ENCODE assay signal across 13 mouse cellular contexts in genomic region chr2:156645145-156645544, GRCm38 (mm10).
"Had no signal": no experiment of that assay in that cellular context is flagged by ENCODE, and none has a peak within 500 bp of the region (broad histone marks: within the 10 kb centered on the region; RNA-seq: fewer than 3 reads in every experiment).

No protein-coding gene starts in this region.

- H3K9ac ChIP-seq: limb, embryonic 13.5 days; liver, embryonic 14.5 days had no signal

- H3K9me3 ChIP-seq: limb, embryonic 13.5 days had no signal

- ATAC-seq: midbrain, embryonic 16.5 days had no signal

- H3K27ac ChIP-seq: kidney, postnatal 0 days; limb, embryonic 13.5 days; liver, embryonic 14.5 days; stomach, postnatal 0 days had no signal

- H3K36me3 ChIP-seq: limb, embryonic 13.5 days had no signal

- DNase-seq: kidney, adult 8-10 months; kidney, postnatal 36 days; layer of hippocampus, adult 9-11 months; layer of hippocampus, postnatal 36 days; left cerebral cortex, postnatal 4 days; lung, adult 18-20 months; lung, postnatal 36 days; thymus, postnatal 4 days had no signal

- H3K4me2 ChIP-seq: limb, embryonic 13.5 days had no signal

- H3K4me3 ChIP-seq: limb, embryonic 13.5 days had no signal
